Mouse (Mus musculus): ENCODE measurements around the gene Mvd. TPM values are rescaled to one million over a fixed set of nuclear protein-coding genes. Genes with fewer than 3 reads are reported as not detected.
A peak's percentile ranks its signal among the peaks of the same experiment; 100 is the strongest.

The Mvd gene
- polyA plus RNA-seq, 1 experiment = 17.0 TPM

GRCm38 (mm10) chr8:122430646-122431045 lies 12.6 kb downstream of the Mvd start:
- Histone ChIP-seq H3K27ac (ENCODE audit: insufficient read depth, low read length) (peak overlapping the region; percentile 93), H3K27me3 (ENCODE audit: control insufficient read depth, insufficient read depth, low read length) (no peaks in the 10 kb centered on the region), H3K4me1 (ENCODE audit: control insufficient read depth, insufficient read depth, insufficient read length) (peaks cover 29% of the 10 kb centered on the region; the same call in 1 of the 2 replicates), H3K36me3 (ENCODE audit: control insufficient read depth, insufficient read depth, low read length) (peaks cover 18% of the 10 kb centered on the region), H3K4me3 (ENCODE audit: extremely low read depth, insufficient read depth, insufficient read length) (peak overlapping the region; percentile 26; the same call in 1 of the 2 replicates)
- TF ChIP-seq CTCF (IDR thresholded peaks at IDR 0.05; ENCODE audit: extremely low read depth, insufficient read depth, insufficient read length, insufficient replicate concordance) = no peak
- no peak for TF ChIP-seq POLR2A (IDR thresholded peaks at IDR 0.05; ENCODE audit: low read depth, low read length)
- WGBS = 53% methylated on average over 3 of the region's 3 CpGs
- no peak for DNase-seq (ENCODE audit: low read depth in 1 of 2, low spot score in 2 of 2)

- peak overlapping the region; percentile 93 for H3K27ac ChIP-seq (ENCODE audit: insufficient read depth, low read length)
- H3K27me3 ChIP-seq (ENCODE audit: control insufficient read depth, insufficient read depth, low read length) = no peaks in the 10 kb centered on the region
- TF ChIP-seq POLR2A (IDR thresholded peaks at IDR 0.05; ENCODE audit: low read depth, low read length) = peak; percentile 21
- TF ChIP-seq CTCF (IDR thresholded peaks at IDR 0.05; ENCODE audit: extremely low read depth, insufficient read depth, insufficient read length, insufficient replicate concordance) = peak; percentile 26; the same call in 1 of the 2 replicates
- H3K36me3 ChIP-seq (ENCODE audit: control insufficient read depth, insufficient read depth, low read length) = peaks cover 21% of the 10 kb centered on the region
- H3K4me1 ChIP-seq (ENCODE audit: control insufficient read depth, insufficient read depth, insufficient read length) = peaks cover 29% of the 10 kb centered on the region; the same call in 1 of the 2 replicates
- H3K4me3 ChIP-seq (ENCODE audit: extremely low read depth, insufficient read depth, insufficient read length) = peak overlapping the region; percentile 40; the same call in 1 of the 2 replicates
- WGBS = 20% methylated on average over 10 of the region's 10 CpGs
- DNase-seq (ENCODE audit: low read depth in 1 of 2, low spot score in 2 of 2) = peak; percentile 71 to 77
Observed at GRCm38 (mm10) chr8:122430058-122430636, 13.1 kb downstream of the Mvd start.

- Histone ChIP-seq H3K4me1 (ENCODE audit: control insufficient read depth, insufficient read depth, insufficient read length) (peaks cover 25% of the 10 kb centered on the region; the same call in 1 of the 2 replicates), H3K27me3 (ENCODE audit: control insufficient read depth, insufficient read depth, low read length) (no peaks in the 10 kb centered on the region), H3K4me3 (ENCODE audit: extremely low read depth, insufficient read depth, insufficient read length) (peak overlapping the region; percentile 10; the same call in 1 of the 2 replicates), H3K36me3 (ENCODE audit: control insufficient read depth, insufficient read depth, low read length) (peaks cover 33% of the 10 kb centered on the region), H3K27ac (ENCODE audit: insufficient read depth, low read length) (peak overlapping the region; percentile 80)
- DNase-seq (ENCODE audit: low read depth in 1 of 2, low spot score in 2 of 2) = peak in 1 of 2 experiments; percentile 58
- WGBS = 45% methylated on average over 9 of the region's 9 CpGs
- TF ChIP-seq POLR2A (IDR thresholded peaks at IDR 0.05; ENCODE audit: low read depth, low read length) (no peak), CTCF (IDR thresholded peaks at IDR 0.05; ENCODE audit: extremely low read depth, insufficient read depth, insufficient read length, insufficient replicate concordance) (no peak)
Observed at GRCm38 (mm10) chr8:122428163-122428562, 15.1 kb downstream of the Mvd start.

GRCm38 (mm10) chr8:122427607-122428006 lies 15.6 kb downstream of the Mvd start:
- Histone ChIP-seq H3K36me3 (ENCODE audit: control insufficient read depth, insufficient read depth, low read length) (peaks cover 37% of the 10 kb centered on the region), H3K27ac (ENCODE audit: insufficient read depth, low read length) (peak overlapping the region; percentile 42), H3K27me3 (ENCODE audit: control insufficient read depth, insufficient read depth, low read length) (no peaks in the 10 kb centered on the region), H3K4me1 (ENCODE audit: control insufficient read depth, insufficient read depth, insufficient read length) (peaks cover 25% of the 10 kb centered on the region; the same call in 1 of the 2 replicates), H3K4me3 (ENCODE audit: extremely low read depth, insufficient read depth, insufficient read length) (no peak overlapping the region)
- 90% methylated on average over 7 of the region's 7 CpGs for WGBS
- no peak for DNase-seq (ENCODE audit: low read depth in 1 of 2, low spot score in 2 of 2)
- TF ChIP-seq CTCF (IDR thresholded peaks at IDR 0.05; ENCODE audit: extremely low read depth, insufficient read depth, insufficient read length, insufficient replicate concordance) (no peak), POLR2A (IDR thresholded peaks at IDR 0.05; ENCODE audit: low read depth, low read length) (no peak)

- DNase-seq (ENCODE audit: low read depth in 1 of 2, low spot score in 2 of 2) = no peak
- Histone ChIP-seq H3K4me1 (ENCODE audit: control insufficient read depth, insufficient read depth, insufficient read length) (peaks cover 25% of the 10 kb centered on the region; the same call in 1 of the 2 replicates), H3K36me3 (ENCODE audit: control insufficient read depth, insufficient read depth, low read length) (peaks cover 37% of the 10 kb centered on the region), H3K27ac (ENCODE audit: insufficient read depth, low read length) (no peak overlapping the region), H3K27me3 (ENCODE audit: control insufficient read depth, insufficient read depth, low read length) (no peaks in the 10 kb centered on the region), H3K4me3 (ENCODE audit: extremely low read depth, insufficient read depth, insufficient read length) (no peak overlapping the region)
- 91% methylated on average over 9 of the region's 9 CpGs for WGBS
- TF ChIP-seq POLR2A (IDR thresholded peaks at IDR 0.05; ENCODE audit: low read depth, low read length) = no peak
- TF ChIP-seq CTCF (IDR thresholded peaks at IDR 0.05; ENCODE audit: extremely low read depth, insufficient read depth, insufficient read length, insufficient replicate concordance) = no peak
Observed at GRCm38 (mm10) chr8:122426145-122426544, 17.1 kb downstream of the Mvd start.

GRCm38 (mm10) chr8:122423659-122424058 lies 19.6 kb downstream of the Mvd start:
- Histone ChIP-seq H3K27me3 (ENCODE audit: control insufficient read depth, insufficient read depth, low read length) (no peaks in the 10 kb centered on the region), H3K4me1 (ENCODE audit: control insufficient read depth, insufficient read depth, insufficient read length) (peaks cover 12% of the 10 kb centered on the region; the same call in 1 of the 2 replicates), H3K27ac (ENCODE audit: insufficient read depth, low read length) (no peak overlapping the region), H3K4me3 (ENCODE audit: extremely low read depth, insufficient read depth, insufficient read length) (no peak overlapping the region), H3K36me3 (ENCODE audit: control insufficient read depth, insufficient read depth, low read length) (peaks cover 34% of the 10 kb centered on the region)
- no peak for TF ChIP-seq POLR2A (IDR thresholded peaks at IDR 0.05; ENCODE audit: low read depth, low read length)
- no peak for TF ChIP-seq CTCF (IDR thresholded peaks at IDR 0.05; ENCODE audit: extremely low read depth, insufficient read depth, insufficient read length, insufficient replicate concordance)
- no peak for DNase-seq (ENCODE audit: low read depth in 1 of 2, low spot score in 2 of 2)
- 85% methylated on average over 5 of the region's 5 CpGs for WGBS

- no peak for DNase-seq (ENCODE audit: low read depth in 1 of 2, low spot score in 2 of 2)
- Histone ChIP-seq H3K27ac (ENCODE audit: insufficient read depth, low read length) (no peak overlapping the region), H3K27me3 (ENCODE audit: control insufficient read depth, insufficient read depth, low read length) (no peaks in the 10 kb centered on the region), H3K4me3 (ENCODE audit: extremely low read depth, insufficient read depth, insufficient read length) (no peak overlapping the region), H3K4me1 (ENCODE audit: control insufficient read depth, insufficient read depth, insufficient read length) (peaks cover 9% of the 10 kb centered on the region; the same call in 1 of the 2 replicates), H3K36me3 (ENCODE audit: control insufficient read depth, insufficient read depth, low read length) (peaks cover 34% of the 10 kb centered on the region)
- 94% methylated on average over 24 of the region's 24 CpGs for WGBS
- no peak for TF ChIP-seq CTCF (IDR thresholded peaks at IDR 0.05; ENCODE audit: extremely low read depth, insufficient read depth, insufficient read length, insufficient replicate concordance)
- no peak for TF ChIP-seq POLR2A (IDR thresholded peaks at IDR 0.05; ENCODE audit: low read depth, low read length)
Observed at GRCm38 (mm10) chr8:122423217-122423616, 20.0 kb downstream of the Mvd start.

Measured in spleen, adult 2 months (tissue).